Mouse (Mus musculus) liver, embryonic 11.5 days (tissue): ENCODE results near the gene Bcdin3d. TPM values are rescaled to one million over a fixed set of nuclear protein-coding genes. Genes with fewer than 3 reads are reported as not detected.

ENCODE experiments used
- ATAC-seq: fragments of 200-750 bp; cut with Nextera tagmentation; replicated peaks from 2 replicates; pipeline ENCODE4 v1.8.0; 2017; ENCODE audit warnings: moderate number of reproducible peaks, mild to moderate bottlenecking, moderate TSS enrichment, moderate library complexity; ENCODE audit not compliant: low FRiP score
- DNase-seq: peaks from one replicate; pipeline ENCODE4 v3.0.0-alpha.2; 2017; ENCODE audit warnings: low spot score
- H3K27ac ChIP-seq: fragments of 300-500 bp; sonication (generic); 2 replicates; pipeline ENCODE4 v1.5.1; 2014; ENCODE audit warnings: mild to moderate bottlenecking, low read depth, low read length, control low read depth
- H3K27me3 ChIP-seq: fragments of 300-500 bp; sonication (generic); replicated peaks from 2 replicates; pipeline ENCODE4 v1.6.1; 2014; ENCODE audit warnings: low read length, mixed read lengths; ENCODE audit not compliant: control insufficient read depth, insufficient read depth
- H3K36me3 ChIP-seq: fragments of 300-500 bp; sonication (generic); 2 replicates; pipeline ENCODE4 v1.6.1; 2014; ENCODE audit warnings: mild to moderate bottlenecking, low read length, moderate library complexity, mixed read lengths; ENCODE audit not compliant: control insufficient read depth, insufficient read depth
- H3K4me1 ChIP-seq: fragments of 300-500 bp; sonication (generic); replicated peaks from 2 replicates; pipeline ENCODE4 v1.6.1; 2014; ENCODE audit warnings: low read length, mixed read lengths; ENCODE audit not compliant: control insufficient read depth, insufficient read depth
- H3K4me2 ChIP-seq: fragments of 300-500 bp; sonication (generic); 2 replicates; pipeline ENCODE4 v1.6.1; 2014; ENCODE audit warnings: mild to moderate bottlenecking, control low read depth, moderate library complexity
- H3K4me3 ChIP-seq: fragments of 300-500 bp; sonication (generic); 2 replicates; pipeline ENCODE4 v1.5.1; 2014; ENCODE audit warnings: low read depth, low read length, control low read depth
- H3K9ac ChIP-seq: fragments of 300-500 bp; sonication (generic); 2 replicates; pipeline ENCODE4 v1.6.1; 2014; ENCODE audit warnings: low read depth, low read length, control low read depth
- H3K9me3 ChIP-seq: fragments of 300-500 bp; sonication (generic); 2 replicates; pipeline ENCODE4 v1.6.1; 2016; ENCODE audit warnings: low read length, inconsistent platforms, mixed read lengths; ENCODE audit not compliant: control insufficient read depth
- WGBS: fragments of 180-500 bp; shearing (Covaris S2); extraction: QIAGEN DNeasy Blood & Tissue Kit; methylation state at CpG from one replicate; pipeline ENCODE4 v1.1.7; 2014; 5-methylcytosine and 5-hydroxymethylcytosine counted together
- polyA plus RNA-seq: library from polyadenylated mRNA; unstranded; fragments of >200 nt; fragmentation: Nextera tagmentation; extraction: Ambion mirVana; gene quantifications from 2 replicates; pipeline ENCODE4 v1.2.1, GENCODE M21; 2014

Gene Bcdin3d
- polyA plus RNA-seq, 1 experiment from 2014 or later, result 10.5 TPM

DNA sequence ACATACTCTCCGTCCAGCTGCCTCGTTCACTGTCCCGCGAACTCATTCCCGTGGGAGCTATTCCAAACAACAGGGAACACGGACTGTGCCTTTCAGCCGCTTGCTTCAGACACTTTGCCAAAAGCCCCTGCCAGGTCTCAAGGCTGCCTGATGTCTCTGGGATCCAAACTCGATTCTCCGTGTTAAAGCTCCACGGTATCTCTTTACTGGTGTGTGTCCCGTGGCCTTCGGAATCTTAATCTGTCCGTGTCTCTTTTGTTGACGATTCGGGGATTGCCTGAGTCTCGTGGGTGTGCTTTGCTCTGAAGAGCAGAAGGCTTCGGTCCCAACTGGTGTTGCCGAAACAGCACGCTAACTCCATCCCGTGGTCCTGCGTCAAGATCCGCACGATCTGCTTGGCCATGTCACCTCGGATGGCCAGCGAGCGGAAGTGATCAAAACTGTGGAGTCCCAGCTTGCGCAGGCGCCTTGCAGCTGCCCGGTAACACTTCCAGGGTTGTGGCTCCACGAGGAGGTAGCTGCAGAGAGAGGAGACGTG lies 4.2 kb downstream of the Bcdin3d start:
- ATAC-seq (no peak), DNase-seq (no peak)
- Histone ChIP-seq H3K9ac (no peak overlapping the region), H3K36me3 (peaks cover 5% of the 10 kb centered on the region), H3K27me3 (no peaks in the 10 kb centered on the region), H3K4me3 (no peak overlapping the region), H3K4me2 (no peak overlapping the region), H3K9me3 (no peaks in the 10 kb centered on the region), H3K4me1 (peaks cover 12% of the 10 kb centered on the region), H3K27ac (no peak overlapping the region)
- WGBS, result 89% methylated on average over 31 of the region's 31 CpGs

GRCm38 (mm10) chr15:99469736-99470135 lies 4.8 kb downstream of the Bcdin3d start:
- 84% methylated on average over 4 of the region's 4 CpGs for WGBS
- Histone ChIP-seq H3K36me3 (peaks cover 5% of the 10 kb centered on the region), H3K4me1 (peaks cover 8% of the 10 kb centered on the region), H3K9ac (no peak overlapping the region), H3K4me3 (no peak overlapping the region), H3K9me3 (no peaks in the 10 kb centered on the region), H3K27ac (no peak overlapping the region), H3K4me2 (no peak overlapping the region), H3K27me3 (no peaks in the 10 kb centered on the region)
- ATAC-seq (no peak), DNase-seq (no peak)

DNA sequence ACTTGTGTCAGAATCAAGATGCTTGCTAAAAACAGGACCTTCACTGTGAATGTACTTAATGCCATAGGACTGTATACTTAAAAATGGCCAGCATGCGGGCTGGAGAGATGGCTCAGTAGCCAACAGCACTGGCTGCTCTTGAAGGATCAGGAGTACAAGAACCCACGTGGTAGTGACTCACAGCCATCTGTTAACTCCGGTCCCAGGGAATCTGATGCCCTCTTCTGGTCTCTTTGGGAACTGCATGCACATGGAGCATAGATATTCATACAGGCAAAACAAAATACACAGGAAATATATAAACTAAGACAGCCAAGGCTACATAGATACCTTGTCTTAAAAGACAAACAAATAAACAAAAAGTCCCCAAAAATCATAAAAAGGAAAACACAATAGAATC lies 5.5 kb downstream of the Bcdin3d start:
- ATAC-seq (no peak), DNase-seq (no peak)
- Histone ChIP-seq H3K4me2 (no peak overlapping the region), H3K9ac (no peak overlapping the region), H3K27ac (no peak overlapping the region), H3K27me3 (no peaks in the 10 kb centered on the region), H3K4me3 (no peak overlapping the region), H3K4me1 (peaks cover 8% of the 10 kb centered on the region), H3K9me3 (no peaks in the 10 kb centered on the region), H3K36me3 (peaks cover 5% of the 10 kb centered on the region)
- WGBS, result 37% methylated on average over 3 of the region's 3 CpGs

- no peaks in the 10 kb centered on the region for H3K9me3 ChIP-seq
- ATAC-seq (no peak), DNase-seq (no peak)
- H3K4me3 ChIP-seq, result no peak overlapping the region
- H3K9ac ChIP-seq, result no peak overlapping the region
- no peak overlapping the region for H3K4me2 ChIP-seq
- H3K27me3 ChIP-seq, result no peaks in the 10 kb centered on the region
- no peaks in the 10 kb centered on the region for H3K36me3 ChIP-seq
- no peak overlapping the region for H3K27ac ChIP-seq
- WGBS, result 77% methylated on average over 13 of the region's 13 CpGs
- H3K4me1 ChIP-seq, result no peaks in the 10 kb centered on the region
Measured at GRCm38 (mm10) chr15:99463194-99463593, 11.3 kb downstream of the Bcdin3d start.

- Histone ChIP-seq H3K4me2 (peak within 1 kb of the TSS; percentile 95), H3K4me1 (peaks cover 19% of the 10 kb centered on the region), H3K27ac (peak within 1 kb of the TSS; percentile 82), H3K36me3 (no peaks in the 10 kb centered on the region), H3K27me3 (no peaks in the 10 kb centered on the region), H3K4me3 (peak within 1 kb of the TSS; percentile 80), H3K9me3 (no peaks in the 10 kb centered on the region), H3K9ac (peak within 1 kb of the TSS; percentile 69)
- DNase-seq (peak; percentile 94), ATAC-seq (peak; percentile 95)
- WGBS, result under 1% methylated on average over 45 of the region's 45 CpGs
Measured at GRCm38 (mm10) chr15:99457606-99458401, 16.7 kb downstream of the Bcdin3d start, which contains the start of gene Nckap5l. Nckap5l (minus strand) TSS chr15:99457748.

- Histone ChIP-seq H3K36me3 (no peaks in the 10 kb centered on the region), H3K9me3 (no peaks in the 10 kb centered on the region), H3K27ac (peak overlapping the region; percentile 82), H3K4me2 (peak overlapping the region; percentile 95), H3K9ac (peak overlapping the region; percentile 65), H3K4me1 (peaks cover 20% of the 10 kb centered on the region), H3K4me3 (peak overlapping the region; percentile 80), H3K27me3 (no peaks in the 10 kb centered on the region)
- DNase-seq, result peak; percentile 65
- under 1% methylated on average over 40 of the region's 43 CpGs for WGBS
- ATAC-seq, result peak; percentile 42
Measured at GRCm38 (mm10) chr15:99456963-99457605, 17.4 kb downstream of the Bcdin3d start.

DNA sequence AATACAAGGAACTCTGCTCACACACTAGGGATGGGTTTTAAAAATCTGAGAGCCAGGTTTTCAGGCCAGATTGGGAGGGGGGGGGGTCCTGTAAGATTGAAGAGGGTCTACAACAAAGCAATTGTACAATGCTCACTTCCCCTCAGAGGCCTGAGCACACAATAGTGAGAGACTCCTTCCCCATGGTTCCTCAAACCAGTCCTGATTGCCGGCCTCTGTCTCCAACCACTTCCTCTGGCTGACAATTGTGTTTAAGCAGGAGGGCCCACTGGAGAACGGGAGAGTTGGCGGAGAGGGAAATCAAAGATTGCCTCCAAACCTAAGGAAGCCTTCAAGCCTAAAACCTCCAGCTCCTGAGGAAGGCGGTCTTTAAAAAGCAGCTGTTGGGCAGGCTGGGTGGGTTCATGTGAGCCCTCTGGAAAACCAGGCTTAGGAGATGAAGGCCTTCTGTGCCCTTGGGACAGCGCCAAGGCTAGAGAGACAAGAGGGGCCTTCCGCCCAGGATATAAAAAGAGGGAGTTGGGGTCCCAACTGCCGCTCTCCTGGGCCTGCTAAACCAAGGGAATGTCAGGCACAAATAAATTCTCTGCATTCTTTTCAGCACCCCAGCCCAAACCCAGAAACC lies 18.1 kb downstream of the Bcdin3d start:
- H3K4me1 ChIP-seq, result peaks cover 20% of the 10 kb centered on the region
- peak overlapping the region; percentile 45; the same call in 1 of the 2 replicates for H3K27ac ChIP-seq
- DNase-seq (no peak), ATAC-seq (no peak)
- peak overlapping the region; percentile 80 for H3K4me3 ChIP-seq
- no peaks in the 10 kb centered on the region for H3K27me3 ChIP-seq
- peak overlapping the region; percentile 65 for H3K9ac ChIP-seq
- no peaks in the 10 kb centered on the region for H3K36me3 ChIP-seq
- WGBS, result 21% methylated on average over 7 of the region's 7 CpGs
- no peaks in the 10 kb centered on the region for H3K9me3 ChIP-seq
- peak overlapping the region; percentile 95 for H3K4me2 ChIP-seq

- no peak overlapping the region for H3K4me3 ChIP-seq
Measured at GRCm38 (mm10) chr15:99455415-99455814, 19.1 kb downstream of the Bcdin3d start.

More at GRCm38 (mm10) chr15:99455415-99455814, 19.1 kb downstream of the Bcdin3d start:
- Histone ChIP-seq H3K27me3 (no peaks in the 10 kb centered on the region), H3K9me3 (no peaks in the 10 kb centered on the region), H3K9ac (no peak overlapping the region), H3K4me2 (no peak overlapping the region), H3K27ac (no peak overlapping the region), H3K36me3 (no peaks in the 10 kb centered on the region), H3K4me1 (peaks cover 27% of the 10 kb centered on the region)
- no peak for ATAC-seq
- DNase-seq, result no peak
- 85% methylated on average over 3 of the region's 3 CpGs for WGBS
